Mouse (Mus musculus): ENCODE data around the gene Rcvrn. TPM values are rescaled to one million over a fixed set of nuclear protein-coding genes. Genes with fewer than 3 reads are reported as not detected.

The Rcvrn gene
- polyA plus RNA-seq, 1 experiment from 2014 or later: not detected

GRCm38 (mm10) chr11:67664918-67665317 lies 30.2 kb upstream of the Rcvrn start:
- no peak overlapping the region for H3K4me3 ChIP-seq (ENCODE audit: low read depth, low read length)
- H3K27me3 ChIP-seq (ENCODE audit: control insufficient read depth, insufficient read depth, low read length): no peaks in the 10 kb centered on the region
- ATAC-seq (ENCODE audit: insufficient number of reproducible peaks, low FRiP score, low TSS enrichment, low read depth) (no peak), DNase-seq (ENCODE audit: low spot score) (no peak)
- no peaks in the 10 kb centered on the region for H3K9me3 ChIP-seq (ENCODE audit: control insufficient read depth, low read length)
- no peaks in the 10 kb centered on the region for H3K4me1 ChIP-seq (ENCODE audit: control insufficient read depth, insufficient read depth, low read length)
- no peak overlapping the region for H3K4me2 ChIP-seq (ENCODE audit: low read depth, severe bottlenecking)
- no peaks in the 10 kb centered on the region for H3K36me3 ChIP-seq (ENCODE audit: control insufficient read depth, insufficient read depth, low read length)
- 87% methylated on average over 6 of the region's 6 CpGs for WGBS
- no peak overlapping the region for H3K9ac ChIP-seq (ENCODE audit: low read length)
- no peak overlapping the region for H3K27ac ChIP-seq (replicated peaks; ENCODE audit: low read depth, low read length)

GRCm38 (mm10) chr11:67666129-67666528 lies 29.0 kb upstream of the Rcvrn start:
- no peak for ATAC-seq (ENCODE audit: insufficient number of reproducible peaks, low FRiP score, low TSS enrichment, low read depth)
- Histone ChIP-seq H3K4me2 (ENCODE audit: low read depth, severe bottlenecking) (no peak overlapping the region), H3K36me3 (ENCODE audit: control insufficient read depth, insufficient read depth, low read length) (no peaks in the 10 kb centered on the region), H3K4me3 (ENCODE audit: low read depth, low read length) (no peak overlapping the region), H3K4me1 (ENCODE audit: control insufficient read depth, insufficient read depth, low read length) (no peaks in the 10 kb centered on the region), H3K9ac (ENCODE audit: low read length) (no peak overlapping the region), H3K27me3 (ENCODE audit: control insufficient read depth, insufficient read depth, low read length) (no peaks in the 10 kb centered on the region), H3K27ac (replicated peaks; ENCODE audit: low read depth, low read length) (no peak overlapping the region), H3K9me3 (ENCODE audit: control insufficient read depth, low read length) (no peaks in the 10 kb centered on the region)
- no peak for DNase-seq (ENCODE audit: low spot score)
- 82% methylated on average over 5 of the region's 5 CpGs for WGBS

DNA sequence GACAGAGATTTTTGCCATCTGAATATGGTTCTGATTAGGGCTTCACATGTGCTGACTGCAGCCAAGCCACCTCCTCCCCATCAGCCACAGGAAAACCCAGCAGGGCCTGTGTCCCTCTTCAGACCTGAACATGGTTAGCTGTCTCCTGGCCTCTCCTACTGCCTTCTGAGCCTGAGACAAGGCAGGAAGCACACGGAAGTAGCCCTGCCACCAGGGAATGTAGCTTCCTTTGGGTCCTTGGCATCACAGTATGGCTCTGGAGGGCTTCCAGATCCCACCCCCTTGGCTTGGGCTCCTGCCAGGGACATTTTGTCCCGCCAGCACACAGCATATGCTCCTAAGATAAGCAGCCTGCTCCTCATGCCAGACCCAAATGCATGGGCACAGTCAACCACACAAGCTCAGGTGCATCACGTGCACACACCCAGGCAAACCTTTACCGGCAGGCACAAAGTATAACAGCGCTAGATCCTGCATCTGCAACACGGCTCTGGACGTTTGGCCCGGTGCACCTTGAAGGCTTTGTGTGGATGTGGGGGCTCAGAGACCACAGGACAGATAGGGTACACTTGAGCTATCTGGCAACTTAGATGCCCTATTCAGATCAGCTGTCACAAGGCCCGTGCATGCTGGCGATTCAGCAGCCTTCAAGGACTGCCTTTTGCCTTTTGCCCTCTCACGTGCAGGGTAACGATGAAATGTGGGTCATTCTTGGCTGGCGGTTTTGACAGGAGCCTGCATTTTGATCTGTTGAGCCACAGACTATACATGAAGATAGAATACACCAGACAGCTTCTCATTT lies 27.4 kb upstream of the Rcvrn start:
- 91% methylated on average over 13 of the region's 13 CpGs for WGBS

GRCm38 (mm10) chr11:67668460-67669007 lies 26.6 kb upstream of the Rcvrn start:
- ATAC-seq (ENCODE audit: insufficient number of reproducible peaks, low FRiP score, low TSS enrichment, low read depth) (no peak), DNase-seq (ENCODE audit: low spot score) (no peak)
- H3K9me3 ChIP-seq (ENCODE audit: control insufficient read depth, low read length): no peaks in the 10 kb centered on the region
- H3K4me1 ChIP-seq (ENCODE audit: control insufficient read depth, insufficient read depth, low read length): no peaks in the 10 kb centered on the region
- no peak overlapping the region for H3K27ac ChIP-seq (replicated peaks; ENCODE audit: low read depth, low read length)
- no peak overlapping the region for H3K9ac ChIP-seq (ENCODE audit: low read length)
- H3K27me3 ChIP-seq (ENCODE audit: control insufficient read depth, insufficient read depth, low read length): no peaks in the 10 kb centered on the region
- WGBS: 86% methylated on average over 3 of the region's 3 CpGs
- H3K36me3 ChIP-seq (ENCODE audit: control insufficient read depth, insufficient read depth, low read length): no peaks in the 10 kb centered on the region
- H3K4me2 ChIP-seq (ENCODE audit: low read depth, severe bottlenecking): no peak overlapping the region
- no peak overlapping the region for H3K4me3 ChIP-seq (ENCODE audit: low read depth, low read length)

More for the DNA sequence above, 27.4 kb upstream of the Rcvrn start:
- no peak for ATAC-seq (ENCODE audit: insufficient number of reproducible peaks, low FRiP score, low TSS enrichment, low read depth)
- Histone ChIP-seq H3K4me2 (ENCODE audit: low read depth, severe bottlenecking) (no peak overlapping the region), H3K4me1 (ENCODE audit: control insufficient read depth, insufficient read depth, low read length) (no peaks in the 10 kb centered on the region), H3K9me3 (ENCODE audit: control insufficient read depth, low read length) (no peaks in the 10 kb centered on the region), H3K27ac (replicated peaks; ENCODE audit: low read depth, low read length) (no peak overlapping the region), H3K36me3 (ENCODE audit: control insufficient read depth, insufficient read depth, low read length) (no peaks in the 10 kb centered on the region), H3K27me3 (ENCODE audit: control insufficient read depth, insufficient read depth, low read length) (no peaks in the 10 kb centered on the region), H3K4me3 (ENCODE audit: low read depth, low read length) (no peak overlapping the region), H3K9ac (ENCODE audit: low read length) (no peak overlapping the region)
- no peak for DNase-seq (ENCODE audit: low spot score)

GRCm38 (mm10) chr11:67670031-67670430 lies 25.1 kb upstream of the Rcvrn start:
- Histone ChIP-seq H3K9me3 (ENCODE audit: control insufficient read depth, low read length) (no peaks in the 10 kb centered on the region), H3K4me2 (ENCODE audit: low read depth, severe bottlenecking) (no peak overlapping the region), H3K4me1 (ENCODE audit: control insufficient read depth, insufficient read depth, low read length) (no peaks in the 10 kb centered on the region), H3K27me3 (ENCODE audit: control insufficient read depth, insufficient read depth, low read length) (no peaks in the 10 kb centered on the region), H3K36me3 (ENCODE audit: control insufficient read depth, insufficient read depth, low read length) (no peaks in the 10 kb centered on the region), H3K4me3 (ENCODE audit: low read depth, low read length) (no peak overlapping the region), H3K27ac (replicated peaks; ENCODE audit: low read depth, low read length) (no peak overlapping the region), H3K9ac (ENCODE audit: low read length) (no peak overlapping the region)
- ATAC-seq (ENCODE audit: insufficient number of reproducible peaks, low FRiP score, low TSS enrichment, low read depth): no peak
- DNase-seq (ENCODE audit: low spot score): no peak
- 98% methylated on average over 6 of the region's 6 CpGs for WGBS

GRCm38 (mm10) chr11:67672140-67672539 lies 23.0 kb upstream of the Rcvrn start:
- H3K4me1 ChIP-seq (ENCODE audit: control insufficient read depth, insufficient read depth, low read length): no peaks in the 10 kb centered on the region
- H3K9ac ChIP-seq (ENCODE audit: low read length): no peak overlapping the region
- H3K27ac ChIP-seq (replicated peaks; ENCODE audit: low read depth, low read length): no peak overlapping the region
- WGBS: 76% methylated on average over 5 of the region's 5 CpGs
- H3K36me3 ChIP-seq (ENCODE audit: control insufficient read depth, insufficient read depth, low read length): no peaks in the 10 kb centered on the region
- no peaks in the 10 kb centered on the region for H3K9me3 ChIP-seq (ENCODE audit: control insufficient read depth, low read length)
- no peak overlapping the region for H3K4me2 ChIP-seq (ENCODE audit: low read depth, severe bottlenecking)
- DNase-seq (ENCODE audit: low spot score): no peak
- H3K4me3 ChIP-seq (ENCODE audit: low read depth, low read length): no peak overlapping the region
- no peak for ATAC-seq (ENCODE audit: insufficient number of reproducible peaks, low FRiP score, low TSS enrichment, low read depth)
- H3K27me3 ChIP-seq (ENCODE audit: control insufficient read depth, insufficient read depth, low read length): no peaks in the 10 kb centered on the region

DNA sequence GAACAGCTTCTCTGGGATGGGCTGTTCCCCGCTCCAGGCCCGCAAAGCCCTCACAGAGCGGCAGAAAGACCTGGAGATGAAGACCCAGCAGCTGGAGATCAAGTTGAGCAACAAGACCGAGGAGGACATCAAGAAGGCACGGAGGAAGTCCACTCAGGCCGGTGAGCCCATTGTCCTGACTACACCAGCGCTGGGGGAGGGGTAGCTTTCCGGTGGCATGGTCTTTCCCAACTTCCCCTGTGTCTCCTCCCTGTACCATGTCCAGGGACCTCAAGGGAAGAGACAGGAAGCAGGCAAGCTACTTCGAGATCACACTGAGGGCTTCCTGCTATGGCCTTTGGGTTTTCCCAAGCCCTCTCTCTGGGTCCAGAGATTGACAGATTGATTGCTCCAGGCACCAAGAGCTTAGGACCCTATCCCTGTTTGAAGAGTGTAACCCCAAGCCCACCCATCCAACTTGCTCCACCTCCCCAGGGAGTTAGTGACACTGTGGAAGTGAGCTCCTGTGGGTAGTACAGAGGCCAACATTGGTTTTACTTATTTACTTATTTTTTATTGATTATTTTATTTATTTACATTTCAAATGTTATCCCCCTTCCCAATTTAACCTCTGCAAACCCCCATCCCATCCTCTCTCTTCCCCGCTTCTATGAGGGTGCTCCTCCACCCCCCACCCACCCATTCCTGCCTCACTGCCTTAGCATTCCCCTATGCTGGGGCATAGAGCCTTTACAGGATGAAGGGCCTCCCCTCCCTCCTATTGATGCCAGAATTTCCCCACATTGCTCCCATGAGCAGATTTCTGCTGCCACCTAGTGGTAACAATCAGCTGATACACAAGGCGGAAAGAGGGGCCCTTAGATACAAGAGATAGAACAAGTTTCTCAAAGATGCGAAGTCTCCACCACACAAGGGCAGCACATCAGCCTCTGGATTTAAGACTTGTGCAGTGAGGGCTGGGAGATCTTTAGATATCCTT lies 19.3 kb upstream of the Rcvrn start:
- Histone ChIP-seq H3K27ac (replicated peaks; ENCODE audit: low read depth, low read length) (no peak overlapping the region), H3K4me2 (ENCODE audit: low read depth, severe bottlenecking) (no peak overlapping the region), H3K27me3 (ENCODE audit: control insufficient read depth, insufficient read depth, low read length) (no peaks in the 10 kb centered on the region), H3K9ac (ENCODE audit: low read length) (no peak overlapping the region), H3K36me3 (ENCODE audit: control insufficient read depth, insufficient read depth, low read length) (no peaks in the 10 kb centered on the region), H3K4me3 (ENCODE audit: low read depth, low read length) (no peak overlapping the region), H3K4me1 (ENCODE audit: control insufficient read depth, insufficient read depth, low read length) (no peaks in the 10 kb centered on the region), H3K9me3 (ENCODE audit: control insufficient read depth, low read length) (no peaks in the 10 kb centered on the region)
- ATAC-seq (ENCODE audit: insufficient number of reproducible peaks, low FRiP score, low TSS enrichment, low read depth) (0 out of 2 replicates have a peak, but pooled peaks have one; percentile 51), DNase-seq (ENCODE audit: low spot score) (peak; percentile 69)
- WGBS: 58% methylated on average over 12 of the region's 12 CpGs

GRCm38 (mm10) chr11:67679300-67679699 lies 15.8 kb upstream of the Rcvrn start:
- no peak overlapping the region for H3K9ac ChIP-seq (ENCODE audit: low read length)
- H3K4me3 ChIP-seq (ENCODE audit: low read depth, low read length): no peak overlapping the region
- H3K27ac ChIP-seq (replicated peaks; ENCODE audit: low read depth, low read length): no peak overlapping the region
- H3K4me2 ChIP-seq (ENCODE audit: low read depth, severe bottlenecking): no peak overlapping the region
- H3K4me1 ChIP-seq (ENCODE audit: control insufficient read depth, insufficient read depth, low read length): no peaks in the 10 kb centered on the region
- H3K9me3 ChIP-seq (ENCODE audit: control insufficient read depth, low read length): no peaks in the 10 kb centered on the region
- no peak for ATAC-seq (ENCODE audit: insufficient number of reproducible peaks, low FRiP score, low TSS enrichment, low read depth)
- H3K36me3 ChIP-seq (ENCODE audit: control insufficient read depth, insufficient read depth, low read length): no peaks in the 10 kb centered on the region
- no peak for DNase-seq (ENCODE audit: low spot score)
- H3K27me3 ChIP-seq (ENCODE audit: control insufficient read depth, insufficient read depth, low read length): no peaks in the 10 kb centered on the region
- WGBS: 77% methylated on average over 5 of the region's 5 CpGs

Measured in limb, embryonic 11.5 days (tissue).